Mouse (Mus musculus) heart, embryonic 14.5 days (tissue): ENCODE results near the gene Slc35e3. TPM values are rescaled to one million over a fixed set of nuclear protein-coding genes. Genes with fewer than 3 reads are reported as not detected.

Experiments used
- ATAC-seq: fragments of 200-750 bp; cut with Nextera tagmentation; 2 replicates; pipeline ENCODE4 v1.8.0; 2017; ENCODE audit warnings: low read depth, moderate TSS enrichment; ENCODE audit not compliant: insufficient number of reproducible peaks, insufficient read depth, low FRiP score
- H3K27ac ChIP-seq, 2 experiments: fragments of 200-500 bp in 1 of 2; fragments of 300-500 bp in 1 of 2; sonication (generic) in 1 of 2; replicated peaks in 1 of 2; 2 replicates each; pipeline ENCODE4 v1.5.1; 2012 to 2014; ENCODE audit warnings: low read depth in 2 of 2, low read length in 2 of 2, control low read depth in 1 of 2, mild to moderate bottlenecking in 1 of 2, mixed read lengths in 1 of 2; ENCODE audit not compliant: control insufficient read depth in 1 of 2, insufficient read depth in 1 of 2
- H3K27me3 ChIP-seq: fragments of 300-500 bp; sonication (generic); 2 replicates; pipeline ENCODE4 v1.6.1; 2014; ENCODE audit warnings: mild to moderate bottlenecking, low read length, control low read depth; ENCODE audit not compliant: control insufficient read depth, insufficient read depth
- H3K36me3 ChIP-seq: fragments of 300-500 bp; sonication (generic); 2 replicates; pipeline ENCODE4 v1.6.1; 2014; ENCODE audit warnings: mild to moderate bottlenecking, control low read depth, low read length, mixed read lengths; ENCODE audit not compliant: control insufficient read depth, insufficient read depth
- H3K4me1 ChIP-seq, 2 experiments: fragments of 200-500 bp in 1 of 2; fragments of 300-500 bp in 1 of 2; sonication (generic) in 1 of 2; 2 replicates each; pipeline ENCODE4 v1.6.1; 2012 to 2014; ENCODE audit warnings: low read length in 2 of 2, control low read depth in 1 of 2, mixed read lengths in 1 of 2; ENCODE audit not compliant: control insufficient read depth in 2 of 2, insufficient read depth in 2 of 2
- H3K4me2 ChIP-seq: fragments of 300-500 bp; sonication (generic); 2 replicates; pipeline ENCODE4 v1.6.1; 2014; ENCODE audit warnings: mild to moderate bottlenecking, low read length
- H3K4me3 ChIP-seq, 2 experiments: fragments of 200-500 bp in 1 of 2; fragments of 300-500 bp in 1 of 2; sonication (generic) in 1 of 2; 2 replicates each; pipeline ENCODE4 v1.5.1; 2012 to 2014; ENCODE audit warnings: low read length in 2 of 2, mild to moderate bottlenecking in 2 of 2, control low read depth in 1 of 2, low read depth in 1 of 2, moderate library complexity in 1 of 2; ENCODE audit not compliant: control insufficient read depth in 1 of 2, insufficient read depth in 1 of 2
- H3K9ac ChIP-seq: fragments of 300-500 bp; sonication (generic); 2 replicates; pipeline ENCODE4 v1.6.1; 2014; ENCODE audit warnings: mild to moderate bottlenecking, low read length
- H3K9me3 ChIP-seq: fragments of 300-500 bp; sonication (generic); 2 replicates; pipeline ENCODE4 v1.6.1; 2016; ENCODE audit warnings: low read length, control low read depth; ENCODE audit not compliant: control insufficient read depth
- WGBS: fragments of 180-500 bp; shearing (Covaris S2); extraction: QIAGEN DNeasy Blood & Tissue Kit; methylation state at CpG from one replicate; pipeline ENCODE4 v1.1.7; 2014; 5-methylcytosine and 5-hydroxymethylcytosine counted together
- polyA plus RNA-seq: library from polyadenylated mRNA; unstranded; fragments of >200 nt; fragmentation: Nextera tagmentation; extraction: Ambion mirVana; gene quantifications from 2 replicates; pipeline ENCODE4 v1.2.1, GENCODE M21; 2014

The Slc35e3 gene
- polyA plus RNA-seq, 1 experiment from 2014 or later, result 7.7 TPM

GRCm38 (mm10) chr10:117768141-117768440, 21.9 kb upstream of the Slc35e3 start:
- Histone ChIP-seq H3K36me3 (peaks cover 85% of the 10 kb centered on the region), H3K27me3 (no peaks in the 10 kb centered on the region), H3K4me2 (no peak overlapping the region), H3K9ac (no peak overlapping the region), H3K27ac (no peak overlapping the region), H3K9me3 (no peaks in the 10 kb centered on the region), H3K4me1 (no peaks in the 10 kb centered on the region), H3K4me3 (no peak overlapping the region)
- WGBS, result 87% methylated on average over 7 of the region's 7 CpGs
- ATAC-seq, result no peak

GRCm38 (mm10) chr10:117767286-117768140, 21.3 kb upstream of the Slc35e3 start:
- H3K4me3 ChIP-seq, result no peak overlapping the region
- no peaks in the 10 kb centered on the region for H3K9me3 ChIP-seq
- 88% methylated on average over 10 of the region's 10 CpGs for WGBS
- H3K36me3 ChIP-seq, result peaks cover 85% of the 10 kb centered on the region
- ATAC-seq, result no peak
- no peaks in the 10 kb centered on the region for H3K27me3 ChIP-seq
- H3K4me1 ChIP-seq, result no peaks in the 10 kb centered on the region
- H3K4me2 ChIP-seq, result no peak overlapping the region
- no peak overlapping the region for H3K27ac ChIP-seq
- no peak overlapping the region for H3K9ac ChIP-seq

GRCm38 (mm10) chr10:117766896-117767160, 20.7 kb upstream of the Slc35e3 start:
- no peaks in the 10 kb centered on the region for H3K27me3 ChIP-seq
- no peaks in the 10 kb centered on the region for H3K4me1 ChIP-seq
- ATAC-seq, result no peak
- no peak overlapping the region for H3K4me2 ChIP-seq
- H3K4me3 ChIP-seq, result no peak overlapping the region
- no peak overlapping the region for H3K27ac ChIP-seq
- peaks cover 86% of the 10 kb centered on the region for H3K36me3 ChIP-seq
- H3K9ac ChIP-seq, result no peak overlapping the region
- H3K9me3 ChIP-seq, result no peaks in the 10 kb centered on the region
- 95% methylated on average over 5 of the region's 5 CpGs for WGBS

GRCm38 (mm10) chr10:117766111-117766895, 20.1 kb upstream of the Slc35e3 start:
- H3K4me1 ChIP-seq, result no peaks in the 10 kb centered on the region
- H3K4me2 ChIP-seq, result no peak overlapping the region
- no peak for ATAC-seq
- H3K27ac ChIP-seq, result no peak overlapping the region
- peaks cover 86% of the 10 kb centered on the region for H3K36me3 ChIP-seq
- H3K9ac ChIP-seq, result no peak overlapping the region
- H3K27me3 ChIP-seq, result no peaks in the 10 kb centered on the region
- 85% methylated on average over 16 of the region's 16 CpGs for WGBS
- H3K4me3 ChIP-seq, result no peak overlapping the region
- H3K9me3 ChIP-seq, result no peaks in the 10 kb centered on the region

- no peak overlapping the region for H3K27ac ChIP-seq
- H3K36me3 ChIP-seq, result peaks cover 86% of the 10 kb centered on the region
- no peaks in the 10 kb centered on the region for H3K27me3 ChIP-seq
- H3K9me3 ChIP-seq, result no peaks in the 10 kb centered on the region
- no peak overlapping the region for H3K9ac ChIP-seq
- H3K4me2 ChIP-seq, result no peak overlapping the region
- no peaks in the 10 kb centered on the region for H3K4me1 ChIP-seq
- no peak for ATAC-seq
- WGBS, result 87% methylated on average over 11 of the region's 11 CpGs
- no peak overlapping the region for H3K4me3 ChIP-seq
Measured at GRCm38 (mm10) chr10:117765116-117765894, 19.1 kb upstream of the Slc35e3 start.

- ATAC-seq, result no peak
- Histone ChIP-seq H3K9me3 (no peaks in the 10 kb centered on the region), H3K27ac (no peak overlapping the region), H3K4me2 (no peak overlapping the region), H3K4me3 (no peak overlapping the region), H3K9ac (no peak overlapping the region), H3K36me3 (peaks cover 86% of the 10 kb centered on the region), H3K27me3 (no peaks in the 10 kb centered on the region), H3K4me1 (no peaks in the 10 kb centered on the region)
- WGBS, result 89% methylated on average over 6 of the region's 6 CpGs
Measured at GRCm38 (mm10) chr10:117764598-117764997, 18.4 kb upstream of the Slc35e3 start.

- H3K4me2 ChIP-seq, result no peak overlapping the region
- H3K4me3 ChIP-seq, result no peak overlapping the region
- WGBS, result 94% methylated on average over 16 of the region's 16 CpGs
- H3K27ac ChIP-seq, result no peak overlapping the region
- no peaks in the 10 kb centered on the region for H3K4me1 ChIP-seq
- peaks cover 92% of the 10 kb centered on the region for H3K36me3 ChIP-seq
- H3K9ac ChIP-seq, result no peak overlapping the region
- no peaks in the 10 kb centered on the region for H3K27me3 ChIP-seq
- H3K9me3 ChIP-seq, result no peaks in the 10 kb centered on the region
- ATAC-seq, result no peak
Measured at GRCm38 (mm10) chr10:117763588-117764190, 17.5 kb upstream of the Slc35e3 start.
